Mouse (Mus musculus) cerebellum, adult (tissue): ENCODE data around the gene Gm42674.

ENCODE experiments used
- ATAC-seq: cut with Nextera tagmentation; 2 replicates; pipeline ENCODE4 v1.9.2; 2017; ENCODE audit warnings: mild to moderate bottlenecking, moderate library complexity, mixed read lengths; ENCODE audit not compliant: insufficient number of reproducible peaks, low FRiP score, low TSS enrichment

Gene Gm42674

GRCm38 (mm10) chr3:90597736-90598135, 4.0 kb upstream of the Gm42674 start:
- ATAC-seq: no peak

- no peak for ATAC-seq
Observed at GRCm38 (mm10) chr3:90598212-90598611, 3.5 kb upstream of the Gm42674 start.

GRCm38 (mm10) chr3:90599401-90599800, 2.3 kb upstream of the Gm42674 start:
- no peak for ATAC-seq

GRCm38 (mm10) chr3:90600036-90600435, 1.7 kb upstream of the Gm42674 start:
- ATAC-seq: no peak

GRCm38 (mm10) chr3:90600458-90601195, 1.1 kb upstream of the Gm42674 start:
- ATAC-seq: no peak

GRCm38 (mm10) chr3:90603623-90604022, 1.9 kb downstream of the Gm42674 start, which contains the start of gene S100a4:
TSS of gene S100a4 (plus strand) at chr3:90603771.
- no peak for ATAC-seq

- no peak for ATAC-seq
Observed at GRCm38 (mm10) chr3:90604416-90604815, 2.7 kb downstream of the Gm42674 start.

GRCm38 (mm10) chr3:90605049-90605448, 3.3 kb downstream of the Gm42674 start:
- no peak for ATAC-seq

- ATAC-seq: no peak
Observed at GRCm38 (mm10) chr3:90605736-90606135, 4.0 kb downstream of the Gm42674 start.

- ATAC-seq: no peak
Observed at GRCm38 (mm10) chr3:90606185-90606584, 4.5 kb downstream of the Gm42674 start.

- ATAC-seq: no peak
Observed at GRCm38 (mm10) chr3:90607361-90607760, 5.7 kb downstream of the Gm42674 start.

GRCm38 (mm10) chr3:90608223-90608622, 6.5 kb downstream of the Gm42674 start, which contains the start of gene S100a5:
TSS of gene S100a5 (plus strand) at chr3:90608523.
- ATAC-seq: no peak

GRCm38 (mm10) chr3:90609102-90609501, 7.4 kb downstream of the Gm42674 start:
- no peak for ATAC-seq

- no peak for ATAC-seq
Observed at GRCm38 (mm10) chr3:90611494-90611893, 9.8 kb downstream of the Gm42674 start.

- ATAC-seq: no peak
Observed at GRCm38 (mm10) chr3:90612061-90612460, 10.4 kb downstream of the Gm42674 start.

- no peak; the same call in 1 of the 2 replicates for ATAC-seq
Observed at GRCm38 (mm10) chr3:90612728-90613291, 11.1 kb downstream of the Gm42674 start, which contains the start of gene S100a6. TSS of gene S100a6 (plus strand) at chr3:90612882.

GRCm38 (mm10) chr3:90613461-90614147, 11.9 kb downstream of the Gm42674 start:
- ATAC-seq: no peak

- ATAC-seq: no peak
Observed at GRCm38 (mm10) chr3:90614148-90614530, 12.4 kb downstream of the Gm42674 start.

- no peak for ATAC-seq
Observed at GRCm38 (mm10) chr3:90614611-90615251, 13.0 kb downstream of the Gm42674 start.

- ATAC-seq: peak; percentile 62; the same call in 1 of the 2 replicates
Observed at GRCm38 (mm10) chr3:90615415-90615814, 13.7 kb downstream of the Gm42674 start.

GRCm38 (mm10) chr3:90615911-90616310, 14.2 kb downstream of the Gm42674 start:
- ATAC-seq: no peak
